Mouse (Mus musculus) neutrophil, adult 5-6 weeks (primary cell): ENCODE data around the gene Gm20905. TPM values are rescaled to one million over a fixed set of nuclear protein-coding genes. Genes with fewer than 3 reads are reported as not detected.
"Not testable (repeated sequence)": the region's sequence is repeated elsewhere in the genome, so short reads cannot be mapped to it uniquely, and the experiment has no call there.

ENCODE experiments used
- ATAC-seq: fragments of 151-379, 151-347 bp; 2 replicates; pipeline ENCODE4 v1.8.0; 2017; ENCODE audit warnings: mild to moderate bottlenecking, moderate TSS enrichment; ENCODE audit not compliant: insufficient number of reproducible peaks, poor library complexity, low FRiP score, severe bottlenecking; ENCODE audit errors: extremely low read depth
- total RNA-seq: library from RNA; stranded (forward); fragments of 200-1000 nt; gene quantifications from 2 replicates; pipeline ENCODE4 v1.2.3, GENCODE M21; 2017

Gene Gm20905
- total RNA-seq: not detected in 2 replicates

DNA sequence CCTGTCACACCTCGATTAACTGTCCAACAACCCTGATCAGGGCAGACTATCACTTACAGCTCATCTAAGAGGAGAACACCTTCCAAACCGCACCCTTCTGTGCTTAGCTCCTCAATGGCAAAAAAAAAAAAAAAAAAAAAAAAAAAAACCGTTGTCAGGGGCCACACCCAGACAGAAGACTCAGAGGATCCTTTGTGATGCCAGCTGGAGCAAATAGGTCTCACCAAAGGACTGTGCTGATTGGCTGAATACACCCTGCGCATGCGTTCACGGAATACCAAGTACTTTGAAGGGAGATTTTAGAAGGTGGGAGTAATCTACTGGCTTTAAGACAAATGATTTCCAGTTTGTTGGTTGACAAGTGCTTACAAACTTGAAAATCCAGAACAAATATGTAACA, at the start of gene Gm20905:
Gm20905 (minus strand) TSS at position 101 of the 400 bp plus-strand sequence.
- ATAC-seq: not testable (repeated sequence)
